ENCODE assay signal across 15 mouse cellular contexts in genomic region chr15:17803107-17803506, GRCm38 (mm10).
DNase-seq lines count a peak whose midpoint lies in the region; ATAC-seq and TF ChIP-seq lines count a peak whose summit lies in the region.
"Had no signal": no experiment of that assay in that cellular context is flagged by ENCODE, and none has a peak within 500 bp of the region (broad histone marks: within the 10 kb centered on the region; RNA-seq: fewer than 3 reads in every experiment).

No protein-coding gene starts in this region.

- DNase-seq in hindbrain, embryonic 10.5 days (ENCODE audit: low spot score) = no peak
- DNase-seq in brain, adult 2 months (ENCODE audit: low read depth, low spot score) = peak; percentile 72
- peak; percentile 85 to 87 for DNase-seq in cerebellum, postnatal 10 days
- DNase-seq in gastrocnemius, adult 2 months = no peak
- no peak for DNase-seq in neural tube, embryonic 10.5 days (ENCODE audit: extremely low spot score, low spot score)
- DNase-seq: adrenal gland, postnatal 14 days; heart, postnatal 10 days; kidney, adult 2 months; kidney, postnatal 14 days; thymus, postnatal 4 days had no signal

- 83% methylated on average over 1 of the region's 1 CpGs for WGBS in hindbrain, embryonic 15.5 days
- 92% methylated on average over 1 of the region's 1 CpGs for WGBS in hindbrain, embryonic 10.5 days

- TF ChIP-seq CTCF in gastrocnemius, adult 2 months (IDR thresholded peaks at IDR 0.05) = no peak

- H3K4me1 ChIP-seq in hindbrain, embryonic 15.5 days (replicated peaks) = no peaks in the 10 kb centered on the region
- H3K4me1 ChIP-seq in hindbrain, embryonic 10.5 days (replicated peaks) = no peaks in the 10 kb centered on the region
- H3K4me1 ChIP-seq: heart, embryonic 10.5 days; limb, embryonic 13.5 days; neural tube, embryonic 15.5 days had no signal

- H3K4me3 ChIP-seq in hindbrain, embryonic 15.5 days = no peak overlapping the region
- H3K4me3 ChIP-seq in hindbrain, embryonic 10.5 days = no peak overlapping the region
- H3K4me3 ChIP-seq in gastrocnemius, adult 2 months = no peak overlapping the region
- H3K4me3 ChIP-seq: heart, embryonic 10.5 days; limb, embryonic 13.5 days; neural tube, embryonic 15.5 days had no signal

- H3K9ac ChIP-seq in hindbrain, embryonic 15.5 days = no peak overlapping the region
- H3K9ac ChIP-seq: limb, embryonic 13.5 days; neural tube, embryonic 15.5 days had no signal

- H3K27ac ChIP-seq in hindbrain, embryonic 15.5 days (replicated peaks) = no peak overlapping the region
- H3K27ac ChIP-seq in hindbrain, embryonic 10.5 days = no peak overlapping the region
- no peak overlapping the region for H3K27ac ChIP-seq in gastrocnemius, adult 2 months
- H3K27ac ChIP-seq: heart, embryonic 10.5 days; limb, embryonic 13.5 days; neural tube, embryonic 15.5 days had no signal

- no peaks in the 10 kb centered on the region for H3K36me3 ChIP-seq in hindbrain, embryonic 15.5 days
- H3K36me3 ChIP-seq in hindbrain, embryonic 10.5 days = no peaks in the 10 kb centered on the region
- H3K36me3 ChIP-seq: heart, embryonic 10.5 days; limb, embryonic 13.5 days; neural tube, embryonic 15.5 days had no signal

- peak; percentile 30; the same call in 1 of the 2 replicates for ATAC-seq in hindbrain, embryonic 15.5 days (ENCODE audit: low FRiP score, low read depth)
- peak; percentile 89 for ATAC-seq in cerebellum, adult (ENCODE audit: insufficient number of reproducible peaks, low FRiP score, low TSS enrichment)

- no peaks in the 10 kb centered on the region for H3K27me3 ChIP-seq in hindbrain, embryonic 15.5 days
- no peaks in the 10 kb centered on the region for H3K27me3 ChIP-seq in hindbrain, embryonic 10.5 days (ENCODE audit: insufficient read depth, poor library complexity, severe bottlenecking)
- H3K27me3 ChIP-seq: limb, embryonic 13.5 days; neural tube, embryonic 15.5 days had no signal

- H3K9me3 ChIP-seq in hindbrain, embryonic 15.5 days = no peaks in the 10 kb centered on the region
- H3K9me3 ChIP-seq in hindbrain, embryonic 10.5 days = no peaks in the 10 kb centered on the region
- H3K9me3 ChIP-seq: heart, embryonic 10.5 days; limb, embryonic 13.5 days; neural tube, embryonic 15.5 days had no signal

- no peak overlapping the region for H3K4me2 ChIP-seq in hindbrain, embryonic 15.5 days
- H3K4me2 ChIP-seq: limb, embryonic 13.5 days; neural tube, embryonic 15.5 days had no signal

- intact Hi-C loops in gastrocnemius, adult 2 months (cut with DNase I) = no loop called here

Comparison
In these comparisons a context has a peak if more than half of its experiments do, and no peak if none do; other contexts are left out.
1. DNase-seq: peak in brain, adult 2 months (single experiment) and cerebellum, postnatal 10 days (2 of 2); none in hindbrain, embryonic 10.5 days (single experiment), gastrocnemius, adult 2 months (single experiment) and neural tube, embryonic 10.5 days (single experiment).